Mouse (Mus musculus): Measurements from ENCODE around the gene Gm16405. TPM values are rescaled to one million over a fixed set of nuclear protein-coding genes. Genes with fewer than 3 reads are reported as not detected.

Gene Gm16405
- polyA plus RNA-seq (2012; rRNA removed): not detected in 2 replicates

GRCm38 (mm10) chrX:54530908-54531307, at the start of gene Gm16405:
TSS of gene Gm16405 (plus strand) at chrX:54531208.

Other genes with a start within 250 kb of the Gm16405 start
- not detected in 2 replicates for gene Gm16430, start 91.0 kb downstream of the Gm16405 start, polyA plus RNA-seq (2012; rRNA removed)